Mouse (Mus musculus) intestine, postnatal 0 days (tissue): ENCODE measurements at regions not wholly inside any gene's neighbourhood (a gene's known extent, or its start where the extent isn't known, plus 50 kb on each side); places are given as distances from the start of the nearest gene placed in this dataset.

Source experiments
- ATAC-seq: fragments of 200-750 bp; cut with Nextera tagmentation; 2 replicates; pipeline ENCODE4 v1.8.0; 2017; ENCODE audit warnings: mild to moderate bottlenecking, moderate TSS enrichment, moderate library complexity
- H3K27ac ChIP-seq: fragments of 300-500 bp; sonication (generic); 2 replicates; pipeline ENCODE4 v1.5.1; 2014; ENCODE audit warnings: mild to moderate bottlenecking, low read depth, low read length, moderate library complexity
- H3K27me3 ChIP-seq: fragments of 300-500 bp; sonication (generic); replicated peaks from 2 replicates; pipeline ENCODE4 v1.6.1; 2014; ENCODE audit warnings: low read length, mixed read lengths; ENCODE audit not compliant: control insufficient read depth, insufficient read depth
- H3K36me3 ChIP-seq: fragments of 300-500 bp; sonication (generic); 2 replicates; pipeline ENCODE4 v1.6.1; 2014; ENCODE audit warnings: mild to moderate bottlenecking, moderate library complexity; ENCODE audit not compliant: control insufficient read depth, insufficient read depth
- H3K4me1 ChIP-seq: fragments of 300-500 bp; sonication (generic); replicated peaks from 2 replicates; pipeline ENCODE4 v1.6.1; 2014; ENCODE audit warnings: antibody characterized with exemption, low read length, mixed read lengths; ENCODE audit not compliant: control insufficient read depth, insufficient read depth
- H3K4me2 ChIP-seq: fragments of 300-500 bp; sonication (generic); replicated peaks from 2 replicates; pipeline ENCODE4 v1.6.1; 2014; ENCODE audit warnings: low read depth, mild to moderate bottlenecking, moderate library complexity
- H3K4me3 ChIP-seq: fragments of 300-500 bp; sonication (generic); 2 replicates; pipeline ENCODE4 v1.5.1; 2014; ENCODE audit warnings: low read depth, low read length
- H3K9ac ChIP-seq: fragments of 300-500 bp; sonication (generic); 2 replicates; pipeline ENCODE4 v1.6.1; 2014; ENCODE audit warnings: mild to moderate bottlenecking, low read depth, low read length
- H3K9me3 ChIP-seq: fragments of 300-500 bp; sonication (generic); 2 replicates; pipeline ENCODE4 v1.6.1; 2016; ENCODE audit warnings: mixed run types; ENCODE audit not compliant: control insufficient read depth
- CTCF ChIP-seq: sonication (generic); IDR thresholded peaks from 2 replicates; pipeline ENCODE4 v1.5.1; 2016; ENCODE audit warnings: low read depth, mild to moderate bottlenecking, control low read depth, antibody characterized with exemption, moderate library complexity
- WGBS: fragments of 180-500 bp; shearing (Covaris S2); extraction: QIAGEN DNeasy Blood & Tissue Kit; methylation state at CpG from one replicate; pipeline ENCODE4 v1.1.7; 2014; 5-methylcytosine and 5-hydroxymethylcytosine counted together

GRCm38 (mm10) chr7:124857106-124857505 is 587.4 kb upstream of the Kdm8 start:
- no peak overlapping the region for H3K27ac ChIP-seq
- H3K27me3 ChIP-seq, result no peaks in the 10 kb centered on the region
- TF ChIP-seq CTCF, result no peak
- no peak for ATAC-seq
- no peak overlapping the region for H3K9ac ChIP-seq
- no peak overlapping the region for H3K4me2 ChIP-seq
- no peaks in the 10 kb centered on the region for H3K36me3 ChIP-seq
- no peaks in the 10 kb centered on the region for H3K9me3 ChIP-seq
- WGBS, result 75% methylated on average over 3 of the region's 3 CpGs
- H3K4me1 ChIP-seq, result no peaks in the 10 kb centered on the region
- no peak overlapping the region for H3K4me3 ChIP-seq

GRCm38 (mm10) chr7:124861397-124861796 is 583.1 kb upstream of the Kdm8 start:
- Histone ChIP-seq H3K27ac (no peak overlapping the region), H3K36me3 (no peaks in the 10 kb centered on the region), H3K4me1 (no peaks in the 10 kb centered on the region), H3K27me3 (no peaks in the 10 kb centered on the region), H3K9me3 (0 out of 2 replicates have a peak, but pooled peaks cover 5% of the 10 kb centered on the region), H3K4me3 (no peak overlapping the region), H3K9ac (no peak overlapping the region), H3K4me2 (no peak overlapping the region)
- no peak for ATAC-seq
- TF ChIP-seq CTCF, result no peak
- WGBS, result 48% methylated on average over 2 of the region's 2 CpGs

- H3K27ac ChIP-seq, result no peak overlapping the region
- H3K4me3 ChIP-seq, result no peak overlapping the region
- H3K9ac ChIP-seq, result no peak overlapping the region
- no peaks in the 10 kb centered on the region for H3K4me1 ChIP-seq
- H3K27me3 ChIP-seq, result no peaks in the 10 kb centered on the region
- no peaks in the 10 kb centered on the region for H3K9me3 ChIP-seq
- TF ChIP-seq CTCF, result no peak
- WGBS, result 51% methylated on average over 6 of the region's 6 CpGs
- H3K36me3 ChIP-seq, result no peaks in the 10 kb centered on the region
- no peak overlapping the region for H3K4me2 ChIP-seq
- no peak for ATAC-seq
These were observed 576.3 kb upstream of the Kdm8 start for GRCm38 (mm10) chr7:124868133-124868603.

- Histone ChIP-seq H3K27me3 (no peaks in the 10 kb centered on the region), H3K4me3 (no peak overlapping the region), H3K4me1 (no peaks in the 10 kb centered on the region), H3K9me3 (no peaks in the 10 kb centered on the region), H3K36me3 (no peaks in the 10 kb centered on the region), H3K27ac (no peak overlapping the region), H3K9ac (no peak overlapping the region), H3K4me2 (no peak overlapping the region)
- no peak for ATAC-seq
- no peak for TF ChIP-seq CTCF
- 65% methylated on average over 3 of the region's 3 CpGs for WGBS
These were observed 575.9 kb upstream of the Kdm8 start for GRCm38 (mm10) chr7:124868621-124869020.

GRCm38 (mm10) chr7:124880771-124881170 is 563.7 kb upstream of the Kdm8 start:
- Histone ChIP-seq H3K9me3 (no peaks in the 10 kb centered on the region), H3K27me3 (no peaks in the 10 kb centered on the region), H3K9ac (no peak overlapping the region), H3K4me2 (no peak overlapping the region), H3K4me1 (no peaks in the 10 kb centered on the region), H3K36me3 (no peaks in the 10 kb centered on the region), H3K4me3 (no peak overlapping the region), H3K27ac (no peak overlapping the region)
- no peak for ATAC-seq
- 51% methylated on average over 6 of the region's 6 CpGs for WGBS
- TF ChIP-seq CTCF, result no peak

GRCm38 (mm10) chr7:124907233-124907632 is 537.2 kb upstream of the Kdm8 start:
- Histone ChIP-seq H3K4me1 (no peaks in the 10 kb centered on the region), H3K27me3 (no peaks in the 10 kb centered on the region), H3K27ac (no peak overlapping the region), H3K9me3 (no peaks in the 10 kb centered on the region), H3K4me2 (no peak overlapping the region), H3K36me3 (no peaks in the 10 kb centered on the region), H3K9ac (no peak overlapping the region), H3K4me3 (no peak overlapping the region)
- WGBS, result 72% methylated on average over 5 of the region's 5 CpGs
- no peak for ATAC-seq
- no peak for TF ChIP-seq CTCF
